Mouse (Mus musculus) liver, adult 2 months (tissue): ENCODE measurements around the gene Ipmk.

Source experiments
- CTCF ChIP-seq: fragments of 200-500 bp; IDR thresholded peaks from 2 replicates; pipeline ENCODE4 v1.5.1; 2011; ENCODE audit warnings: low read depth, low read length, control low read depth
- POLR2A ChIP-seq: fragments of 200-500 bp; IDR thresholded peaks from 2 replicates; pipeline ENCODE4 v1.6.1; 2011; ENCODE audit warnings: low read length, control low read depth; ENCODE audit not compliant: insufficient read depth; ENCODE audit errors: extremely low read depth

- TF ChIP-seq POLR2A = no peak
- TF ChIP-seq CTCF = no peak
Observed at GRCm38 (mm10) chr10:71382109-71382508, 34.5 kb downstream of the Ipmk start.
